Mouse (Mus musculus): Measurements from ENCODE around the gene Mlycd.

DNA sequence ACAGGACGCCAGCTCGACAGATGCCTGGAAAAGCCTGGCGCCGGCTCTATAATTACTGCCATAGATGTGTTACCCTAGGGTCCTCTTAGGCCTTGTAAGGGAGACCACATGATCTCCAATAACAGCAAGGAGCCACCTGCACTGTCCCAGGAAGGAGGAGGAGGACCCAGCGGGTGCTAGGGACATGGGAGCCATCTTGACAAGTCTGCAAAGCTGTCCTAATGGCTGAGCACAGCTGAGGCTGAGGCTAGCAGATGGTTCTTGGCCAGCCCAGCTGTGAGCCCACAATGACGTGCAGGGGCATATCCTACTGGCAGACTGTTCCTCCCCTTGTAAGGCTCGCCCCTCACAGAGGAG lies 45.2 kb downstream of the Mlycd start:
- TF ChIP-seq MAFK (IDR thresholded peaks at IDR 0.05; ENCODE audit: insufficient read depth, low read depth, low read length) (no peak), ZC3H11A (IDR thresholded peaks at IDR 0.05; ENCODE audit: borderline replicate concordance, low read depth, low read length) (no peak), HCFC1 (IDR thresholded peaks at IDR 0.05; ENCODE audit: borderline replicate concordance, insufficient read depth, low read length) (no peak), CHD2 (IDR thresholded peaks at IDR 0.05; ENCODE audit: low read depth, low read length) (no peak), ZNF384 (IDR thresholded peaks at IDR 0.05; ENCODE audit: low read depth, low read length) (no peak)
